Mouse (Mus musculus): ENCODE measurements around the gene Ap2a2. TPM values are rescaled to one million over a fixed set of nuclear protein-coding genes. Genes with fewer than 3 reads are reported as not detected.

Ap2a2 gene
- total RNA-seq (2018; cell fraction: chromatin; rRNA removed): 100 to 1,000 TPM in 14 of 26 experiments, 10 to 100 TPM in 12; 26.9 to 211 (median 111) TPM
- total RNA-seq (2018; cell fraction: cytosol; rRNA removed): 100 to 1,000 TPM in 15 of 26 experiments, 10 to 100 TPM in 11; 67.4 to 191 (median 114) TPM
- total RNA-seq (2018; cell fraction: nucleus; rRNA removed): 100 to 1,000 TPM in 9 of 26 experiments, 10 to 100 TPM in 17; 45.9 to 181 (median 92.4) TPM
- polyA plus RNA-seq (2018): 86.4 to 118 TPM (median 89.9 TPM) in 3 replicates

DNA sequence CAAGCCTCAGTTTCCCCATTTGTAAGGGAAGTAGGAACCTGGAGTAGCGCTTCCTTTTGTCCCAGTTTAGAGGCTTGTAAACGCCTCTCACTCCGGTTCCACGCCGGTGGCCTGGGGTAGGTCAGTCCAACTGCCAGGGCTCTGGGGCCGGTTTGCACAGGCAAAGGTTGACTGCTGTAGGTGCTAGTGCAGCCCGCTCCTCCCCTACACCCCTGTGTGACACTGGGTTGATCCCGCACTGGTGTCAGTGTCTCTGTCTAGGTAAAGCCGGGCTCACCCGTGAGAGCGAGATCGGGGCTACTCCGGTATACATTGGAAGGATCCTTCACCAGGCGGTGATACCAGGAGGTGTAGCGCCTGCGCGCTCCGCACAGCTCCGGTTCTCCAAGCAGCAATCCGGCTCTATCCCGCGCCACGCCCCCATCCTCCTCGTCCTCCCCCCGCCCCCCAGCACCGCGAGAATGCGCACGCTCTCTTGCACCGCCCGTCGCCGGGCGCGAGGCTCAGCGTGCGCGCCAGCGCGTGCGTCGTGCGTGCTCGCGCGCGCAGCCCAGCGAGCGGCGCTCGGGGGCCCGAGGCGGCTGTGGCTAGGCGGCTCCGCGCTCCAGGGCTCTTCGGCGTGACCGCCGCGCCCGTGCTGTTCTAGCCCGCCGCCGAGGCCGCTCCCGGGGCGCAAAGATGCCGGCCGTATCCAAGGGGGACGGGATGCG is at the start of gene Ap2a2:
Gene Ap2a2, plus strand, starts transcription at position 492 of the 710 bp plus-strand sequence.
- Histone ChIP-seq H3K27ac (peak within 1 kb of the TSS; percentile 91), H3K79me2 (ENCODE audit: inconsistent target) (peaks cover 45% of the 10 kb centered on the region), H3K36me3 (ENCODE audit: inconsistent target) (peaks cover 6% of the 10 kb centered on the region; the same call in 1 of the 2 replicates), H3K4me3 (ENCODE audit: inconsistent target) (peak within 1 kb of the TSS; percentile 92)
- WGBS (ENCODE audit: missing documents): 1% methylated on average over 69 of the region's 72 CpGs

DNA sequence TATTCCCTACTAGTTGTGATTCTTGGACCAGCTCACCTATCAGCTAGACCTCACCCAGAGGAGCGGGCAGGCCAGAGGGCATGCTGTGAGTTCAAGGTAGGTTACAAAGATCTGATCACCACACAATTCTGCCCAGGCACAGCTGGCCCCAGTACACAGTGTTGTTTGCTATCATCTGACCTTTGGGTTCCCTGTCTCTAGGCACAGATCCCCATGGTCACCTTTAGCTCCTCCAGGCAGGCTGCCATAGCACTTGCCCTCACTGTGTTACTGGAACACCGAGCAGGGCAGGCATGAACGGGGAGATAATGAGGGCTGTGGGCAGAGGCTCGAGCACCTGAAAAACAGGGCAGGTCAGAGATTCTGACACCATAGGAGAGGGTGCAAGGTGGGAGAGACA is 44.3 kb upstream of the Ap2a2 start:
- WGBS (ENCODE audit: missing documents): 100% methylated on average over 4 of the region's 4 CpGs
- Histone ChIP-seq H3K27ac (no peak overlapping the region), H3K4me3 (ENCODE audit: inconsistent target) (no peak overlapping the region), H3K36me3 (ENCODE audit: inconsistent target) (peaks cover 45% of the 10 kb centered on the region; the same call in 1 of the 2 replicates), H3K79me2 (ENCODE audit: inconsistent target) (no peaks in the 10 kb centered on the region)

GRCm38 (mm10) chr7:141518296-141518695 is 43.7 kb upstream of the Ap2a2 start:
- H3K36me3 ChIP-seq (ENCODE audit: inconsistent target): peaks cover 46% of the 10 kb centered on the region; the same call in 1 of the 2 replicates
- no peaks in the 10 kb centered on the region for H3K79me2 ChIP-seq (ENCODE audit: inconsistent target)
- no peak overlapping the region for H3K4me3 ChIP-seq (ENCODE audit: inconsistent target)
- no peak overlapping the region for H3K27ac ChIP-seq
- WGBS (ENCODE audit: missing documents): 94% methylated on average over 5 of the region's 5 CpGs

DNA sequence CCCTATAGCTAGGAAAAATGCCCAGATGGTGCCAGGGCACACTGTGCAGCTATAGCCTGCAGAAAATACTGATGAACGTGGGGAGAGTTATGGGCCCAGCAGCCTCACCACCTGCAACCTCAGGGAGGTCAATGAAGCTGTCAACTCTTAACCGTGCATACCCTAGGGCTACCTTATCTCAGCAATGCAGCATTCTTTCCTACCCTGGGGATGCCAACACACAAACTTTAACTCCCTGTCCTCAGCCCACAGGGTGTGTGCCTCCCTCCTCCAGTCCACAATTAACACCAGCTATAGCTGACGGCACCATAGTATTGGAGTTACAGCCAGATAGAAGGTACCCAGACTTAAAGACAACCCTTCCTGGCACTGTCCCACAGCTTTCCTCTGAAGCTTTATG is 43.0 kb upstream of the Ap2a2 start:
- 95% methylated on average over 3 of the region's 3 CpGs for WGBS (ENCODE audit: missing documents)
- no peaks in the 10 kb centered on the region for H3K79me2 ChIP-seq (ENCODE audit: inconsistent target)
- H3K27ac ChIP-seq: no peak overlapping the region
- H3K4me3 ChIP-seq (ENCODE audit: inconsistent target): no peak overlapping the region
- peaks cover 46% of the 10 kb centered on the region; the same call in 1 of the 2 replicates for H3K36me3 ChIP-seq (ENCODE audit: inconsistent target)

GRCm38 (mm10) chr7:141519795-141520194 is 42.2 kb upstream of the Ap2a2 start:
- peaks cover 46% of the 10 kb centered on the region; the same call in 1 of the 2 replicates for H3K36me3 ChIP-seq (ENCODE audit: inconsistent target)
- no peak overlapping the region for H3K27ac ChIP-seq
- H3K4me3 ChIP-seq (ENCODE audit: inconsistent target): no peak overlapping the region
- WGBS (ENCODE audit: missing documents): 100% methylated on average over 1 of the region's 1 CpGs
- H3K79me2 ChIP-seq (ENCODE audit: inconsistent target): no peaks in the 10 kb centered on the region

DNA sequence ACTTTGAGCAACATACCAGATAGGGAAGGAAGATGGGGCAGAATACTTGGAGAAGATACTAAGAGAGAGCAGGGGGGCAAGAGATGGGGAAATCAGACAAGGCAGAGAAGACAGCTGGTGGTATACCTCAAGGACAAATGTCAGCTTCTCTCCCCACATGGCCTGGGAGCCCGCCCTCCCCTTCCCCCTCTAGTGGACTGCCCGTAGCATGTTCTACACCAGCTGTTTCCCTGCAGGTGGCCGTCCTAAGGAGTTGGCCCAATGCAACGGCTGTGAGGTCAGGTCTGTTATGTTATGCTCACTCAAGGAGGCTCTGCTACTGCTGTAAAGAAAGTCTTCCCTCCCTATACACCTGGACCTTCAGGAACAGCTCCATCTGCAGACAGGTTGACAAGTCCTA is 39.0 kb upstream of the Ap2a2 start:
- no peaks in the 10 kb centered on the region for H3K79me2 ChIP-seq (ENCODE audit: inconsistent target)
- no peak overlapping the region for H3K27ac ChIP-seq
- 76% methylated on average over 4 of the region's 4 CpGs for WGBS (ENCODE audit: missing documents)
- no peak overlapping the region for H3K4me3 ChIP-seq (ENCODE audit: inconsistent target)
- H3K36me3 ChIP-seq (ENCODE audit: inconsistent target): peaks cover 54% of the 10 kb centered on the region

GRCm38 (mm10) chr7:141524271-141524670 is 37.7 kb upstream of the Ap2a2 start:
- Histone ChIP-seq H3K27ac (no peak overlapping the region), H3K4me3 (ENCODE audit: inconsistent target) (no peak overlapping the region), H3K79me2 (ENCODE audit: inconsistent target) (no peaks in the 10 kb centered on the region), H3K36me3 (ENCODE audit: inconsistent target) (peaks cover 52% of the 10 kb centered on the region)
- 82% methylated on average over 4 of the region's 4 CpGs for WGBS (ENCODE audit: missing documents)

GRCm38 (mm10) chr7:141524760-141525579 is 37.0 kb upstream of the Ap2a2 start:
- Histone ChIP-seq H3K79me2 (ENCODE audit: inconsistent target) (no peaks in the 10 kb centered on the region), H3K4me3 (ENCODE audit: inconsistent target) (no peak overlapping the region), H3K27ac (no peak overlapping the region), H3K36me3 (ENCODE audit: inconsistent target) (peaks cover 57% of the 10 kb centered on the region)
- 67% methylated on average over 6 of the region's 6 CpGs for WGBS (ENCODE audit: missing documents)

DNA sequence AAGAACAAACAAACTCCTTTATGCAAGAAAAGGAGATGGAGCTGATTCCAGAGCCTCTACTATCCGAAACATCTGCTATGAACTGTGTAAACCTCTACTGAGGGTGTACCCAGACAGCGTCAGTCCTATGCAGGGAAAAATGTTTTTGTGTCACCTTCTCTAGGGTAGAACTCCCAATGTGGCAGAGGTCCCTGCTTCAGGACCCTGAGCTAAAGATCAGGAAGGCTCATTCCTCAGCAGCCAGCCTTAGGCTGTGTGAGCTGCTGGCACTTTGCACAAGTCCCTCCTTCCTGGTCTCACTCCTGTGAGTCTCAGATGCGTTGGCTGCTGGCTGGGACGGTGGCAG is 36.4 kb upstream of the Ap2a2 start:
- no peak overlapping the region for H3K4me3 ChIP-seq (ENCODE audit: inconsistent target)
- H3K36me3 ChIP-seq (ENCODE audit: inconsistent target): peaks cover 53% of the 10 kb centered on the region
- WGBS (ENCODE audit: missing documents): 97% methylated on average over 4 of the region's 4 CpGs
- H3K79me2 ChIP-seq (ENCODE audit: inconsistent target): no peaks in the 10 kb centered on the region
- no peak overlapping the region for H3K27ac ChIP-seq

GRCm38 (mm10) chr7:141535570-141535969 is 26.4 kb upstream of the Ap2a2 start:
- Histone ChIP-seq H3K27ac (no peak overlapping the region), H3K79me2 (ENCODE audit: inconsistent target) (peaks cover 27% of the 10 kb centered on the region), H3K36me3 (ENCODE audit: inconsistent target) (no peaks in the 10 kb centered on the region), H3K4me3 (ENCODE audit: inconsistent target) (no peak overlapping the region)
- WGBS (ENCODE audit: missing documents): 73% methylated on average over 1 of the region's 1 CpGs

DNA sequence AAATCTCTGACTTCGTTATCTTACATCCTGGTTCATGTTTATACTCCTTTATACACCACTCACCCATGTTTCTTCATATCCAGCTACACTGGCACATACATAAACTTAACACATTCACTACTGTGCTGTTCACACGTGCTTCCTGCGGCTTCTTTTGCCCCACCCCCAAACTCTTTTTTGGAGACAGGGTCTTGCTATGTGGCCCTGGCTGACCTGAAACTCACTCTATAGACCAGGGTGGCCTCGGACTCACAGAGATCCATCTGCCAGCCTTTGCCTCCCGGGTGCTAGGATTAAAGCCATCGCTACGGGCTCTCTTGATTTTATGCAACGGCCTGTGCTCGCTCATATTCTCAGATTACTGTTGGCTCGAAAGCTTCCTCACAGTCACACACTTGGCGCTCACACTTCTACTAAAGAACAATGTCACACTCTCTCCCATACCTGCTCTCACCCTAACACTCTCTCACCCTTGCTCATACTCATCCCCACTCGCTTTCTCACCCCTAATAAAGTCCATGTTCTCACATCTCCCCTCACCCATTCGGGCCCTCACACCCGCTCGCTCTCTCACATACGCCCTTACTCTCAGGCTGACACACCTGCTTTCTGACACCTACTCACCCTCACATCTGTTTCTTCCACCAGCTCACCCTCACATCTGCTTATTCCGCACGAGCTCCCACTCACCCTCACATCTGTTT is 23.0 kb upstream of the Ap2a2 start:
- H3K4me3 ChIP-seq (ENCODE audit: inconsistent target): peak overlapping the region; percentile 95
- peak overlapping the region; percentile 98 for H3K27ac ChIP-seq
- H3K79me2 ChIP-seq (ENCODE audit: inconsistent target): peaks cover 27% of the 10 kb centered on the region
- no peaks in the 10 kb centered on the region for H3K36me3 ChIP-seq (ENCODE audit: inconsistent target)
- WGBS (ENCODE audit: missing documents): 11% methylated on average over 18 of the region's 18 CpGs

- Histone ChIP-seq H3K4me3 (ENCODE audit: inconsistent target) (peak within 1 kb of the TSS; percentile 95), H3K79me2 (ENCODE audit: inconsistent target) (peaks cover 27% of the 10 kb centered on the region), H3K27ac (peak within 1 kb of the TSS; percentile 98), H3K36me3 (ENCODE audit: inconsistent target) (no peaks in the 10 kb centered on the region)
- 1% methylated on average over 46 of the region's 46 CpGs for WGBS (ENCODE audit: missing documents)
Measured at GRCm38 (mm10) chr7:141539556-141540311, 22.2 kb upstream of the Ap2a2 start, which contains the start of gene Chid1. TSS of gene Chid1 (minus strand) at chr7:141539857.

DNA sequence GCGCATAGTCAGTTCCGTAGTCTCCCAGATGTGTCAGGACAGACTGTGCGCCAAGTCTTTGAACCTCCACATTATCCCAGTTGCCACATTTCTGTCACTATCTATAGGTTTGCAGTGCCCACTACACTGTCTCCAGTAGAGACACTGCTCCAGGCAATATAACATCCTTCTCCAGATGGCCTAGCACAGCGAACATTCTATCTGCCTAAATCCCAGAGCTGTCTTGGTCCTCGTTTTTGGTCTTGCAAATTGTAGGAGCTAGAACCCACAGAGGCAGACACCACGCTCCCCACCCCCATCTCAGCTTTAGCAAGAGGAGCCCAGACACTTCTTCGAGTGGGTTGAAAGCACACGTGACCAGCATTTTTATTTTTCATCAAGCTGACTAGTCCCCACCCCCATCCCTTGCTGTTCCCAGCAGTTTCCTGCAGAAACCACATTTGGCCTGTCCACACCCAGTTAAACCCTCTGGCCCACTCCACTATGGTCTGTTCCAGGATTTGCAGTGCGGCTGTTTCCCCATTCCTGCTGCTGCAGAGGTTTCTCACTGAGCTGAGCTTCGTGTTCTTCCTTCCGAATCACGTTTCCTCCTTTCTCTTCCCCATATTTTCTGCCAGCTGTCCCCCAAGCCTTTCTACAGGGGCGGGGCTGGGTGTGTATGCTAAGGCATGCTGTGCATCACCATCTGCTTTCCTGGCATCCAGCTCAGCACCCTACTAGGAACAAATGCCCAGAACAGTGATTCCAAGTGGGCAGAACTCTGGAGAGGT is 21.5 kb upstream of the Ap2a2 start:
- H3K4me3 ChIP-seq (ENCODE audit: inconsistent target): peak overlapping the region; percentile 95
- H3K27ac ChIP-seq: peak overlapping the region; percentile 98
- no peaks in the 10 kb centered on the region for H3K36me3 ChIP-seq (ENCODE audit: inconsistent target)
- peaks cover 27% of the 10 kb centered on the region for H3K79me2 ChIP-seq (ENCODE audit: inconsistent target)
- 13% methylated on average over 13 of the region's 13 CpGs for WGBS (ENCODE audit: missing documents)
